Mouse (Mus musculus): ENCODE measurements around the gene Ttc34. TPM values are rescaled to one million over a fixed set of nuclear protein-coding genes. Genes with fewer than 3 reads are reported as not detected.

Gene Ttc34
- total RNA-seq, 1 experiment from 2014 or later, result 0.52 TPM

DNA sequence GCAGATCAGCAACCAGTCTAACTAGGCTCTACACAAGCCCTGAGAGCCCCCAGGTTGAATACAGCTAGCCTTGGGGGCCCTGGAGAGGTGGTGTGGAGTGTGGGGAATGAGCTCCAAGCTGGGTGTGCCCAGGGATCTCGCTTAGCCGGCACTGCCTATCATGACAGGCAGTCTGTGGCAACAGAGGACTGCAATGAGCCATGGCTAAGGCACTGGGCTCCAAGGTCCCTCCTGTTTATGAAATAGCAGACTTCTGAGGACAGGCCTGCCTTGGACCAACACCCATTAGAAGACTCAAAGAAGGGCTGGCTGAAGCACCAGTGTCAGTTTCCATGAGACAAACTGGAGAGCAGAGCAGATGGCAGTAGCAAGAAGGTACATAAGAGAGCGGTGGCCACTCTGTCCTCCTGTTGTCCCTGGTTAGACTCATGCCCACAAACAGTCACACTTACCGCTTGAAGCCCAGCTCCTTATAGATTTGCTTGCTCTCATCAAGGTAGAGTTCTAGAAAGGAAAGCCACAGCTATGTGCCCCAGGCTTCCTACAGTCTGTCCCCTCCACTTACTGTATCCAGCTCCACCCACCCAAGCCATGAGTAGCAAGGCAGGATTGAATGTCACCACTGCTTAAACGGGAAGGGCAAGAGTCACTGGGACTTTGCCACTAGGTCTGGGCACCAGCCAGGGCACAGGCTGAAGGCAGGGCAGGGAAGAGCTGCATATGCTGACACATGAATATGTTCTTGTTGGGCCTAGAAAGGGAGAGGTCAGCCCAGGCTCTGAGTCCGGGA, 60.6 kb downstream of the Ttc34 start:
- DNase-seq, result no peak

DNA sequence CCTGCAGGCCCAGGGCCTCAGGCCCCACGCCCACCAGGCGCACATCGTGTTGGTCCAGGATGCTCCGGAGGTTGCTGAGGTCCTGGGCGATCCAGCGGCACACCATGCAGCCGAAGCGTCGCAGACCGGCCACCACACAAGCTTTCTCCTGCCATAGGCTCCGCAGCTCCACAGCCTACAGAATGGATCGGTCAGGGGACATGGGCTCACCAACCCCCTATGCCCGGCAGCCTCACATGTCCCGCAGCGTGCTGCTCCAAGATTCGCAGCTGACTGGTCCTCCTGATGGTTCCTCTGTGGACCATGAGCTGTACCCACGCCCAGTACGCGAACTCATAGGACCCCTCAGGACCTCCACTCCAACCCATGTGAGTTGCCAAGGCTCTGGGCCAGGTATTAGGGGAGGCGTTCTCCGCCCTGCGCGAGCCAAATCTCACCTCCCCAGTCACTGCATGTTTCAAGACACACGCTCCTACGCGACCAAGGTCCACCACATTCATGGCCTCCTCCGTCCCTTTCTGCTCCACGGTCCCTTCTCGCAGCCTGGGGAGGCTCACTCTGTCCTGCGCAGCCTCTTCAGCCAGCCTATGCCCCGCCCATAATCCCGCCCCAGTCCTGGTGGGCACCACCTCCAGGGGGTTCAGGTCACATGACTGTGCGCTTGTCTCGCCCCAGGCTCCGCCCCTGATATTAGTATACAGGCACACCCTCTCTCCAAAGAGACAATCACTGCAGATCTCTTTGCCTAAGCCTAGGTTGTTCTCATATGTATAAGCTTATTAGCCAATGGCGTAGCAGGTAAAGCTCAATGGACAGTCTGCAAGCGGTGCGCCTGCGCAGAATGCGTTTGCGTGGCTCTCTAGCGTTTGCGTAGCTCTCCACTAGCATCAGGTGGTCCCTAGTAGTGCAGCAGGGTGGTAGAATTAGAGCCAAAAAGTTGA, 61.5 kb downstream of the Ttc34 start, which contains the start of gene Fam213b:
Fam213b (minus strand) TSS at position 630 of the 941 bp plus-strand sequence.
- DNase-seq, result peak; percentile 80

DNA sequence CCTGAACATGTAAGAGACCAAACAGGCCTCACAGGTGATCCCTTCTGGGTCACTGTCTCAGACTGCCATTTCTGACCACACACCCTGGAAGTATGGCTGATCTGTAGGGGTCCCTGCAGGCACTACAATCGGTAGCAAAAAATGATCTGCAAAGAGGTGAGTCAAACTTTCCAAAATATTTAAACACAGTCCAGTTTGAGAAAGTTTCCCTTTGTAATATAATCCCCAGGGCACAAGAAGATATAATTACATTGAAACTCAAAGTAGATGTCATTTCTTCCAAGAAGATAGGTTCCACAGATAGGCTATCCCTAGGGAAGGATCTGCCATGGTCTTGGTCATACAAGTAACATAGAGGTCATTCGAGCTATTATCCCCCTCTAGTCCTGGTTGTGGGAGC, 65.1 kb downstream of the Ttc34 start:
- no peak for DNase-seq

DNA sequence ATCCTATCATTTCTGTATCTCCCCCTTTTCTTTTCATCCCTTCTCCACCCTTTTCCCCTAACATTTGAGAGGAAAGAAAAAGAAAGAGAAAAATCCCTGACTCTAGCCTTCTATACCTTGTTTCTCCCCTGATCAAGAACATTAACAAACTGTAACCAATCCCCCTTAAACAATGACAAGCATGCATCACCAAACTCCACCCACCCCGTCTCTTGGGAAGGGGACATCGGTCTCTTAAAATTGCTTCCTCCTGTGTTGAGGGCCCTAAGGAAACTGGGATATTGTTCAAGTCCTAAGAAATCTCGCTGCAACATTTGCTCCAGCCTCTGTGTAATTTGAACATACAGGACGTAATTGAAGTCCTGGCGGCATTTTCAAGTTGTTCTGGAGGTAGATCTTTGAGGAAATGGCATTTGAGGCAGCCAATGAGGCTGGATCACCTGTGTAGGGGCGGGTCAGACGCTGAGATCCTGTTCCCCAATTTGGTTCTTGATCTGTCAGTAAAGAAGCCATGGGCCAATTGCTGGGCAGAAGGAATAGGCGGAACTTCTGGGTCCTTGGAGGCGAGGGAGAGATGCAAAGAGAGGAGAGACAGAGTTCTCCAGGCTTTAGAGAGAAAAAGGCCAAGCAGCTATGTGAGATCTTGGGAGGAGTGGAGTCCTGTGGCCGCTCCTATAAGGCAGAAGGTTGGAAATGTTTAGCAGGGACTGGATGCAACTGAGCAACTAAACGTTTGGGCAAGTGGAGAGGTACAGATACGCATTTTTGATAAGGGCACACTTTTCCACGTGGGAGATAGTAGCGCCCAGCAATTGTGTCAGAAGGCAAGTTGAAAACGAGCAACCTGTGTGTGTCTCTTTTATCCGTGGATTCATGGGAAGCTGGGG, 67.2 kb downstream of the Ttc34 start:
- DNase-seq, result peak; percentile 61

DNA sequence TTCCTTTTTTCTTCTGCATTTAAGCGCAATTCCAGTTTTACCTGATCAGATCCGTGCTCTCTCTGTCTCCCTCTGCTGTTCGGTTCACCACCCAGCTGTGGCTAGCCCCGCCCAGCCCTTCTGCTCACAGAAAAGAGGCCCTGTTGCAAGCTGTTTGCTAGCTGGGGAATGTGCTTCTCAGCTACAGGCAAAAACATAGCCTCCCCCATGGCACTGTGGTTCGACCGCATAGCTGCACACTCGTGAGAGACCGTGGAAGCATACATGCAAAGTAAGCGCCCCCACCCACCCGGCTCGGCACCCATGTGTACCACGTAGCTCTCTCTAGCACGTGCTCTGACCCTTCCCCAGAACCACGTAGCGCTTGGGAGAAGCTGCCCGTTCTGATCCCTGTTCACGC, 70.6 kb downstream of the Ttc34 start:
- DNase-seq, result peak; percentile 67

DNA sequence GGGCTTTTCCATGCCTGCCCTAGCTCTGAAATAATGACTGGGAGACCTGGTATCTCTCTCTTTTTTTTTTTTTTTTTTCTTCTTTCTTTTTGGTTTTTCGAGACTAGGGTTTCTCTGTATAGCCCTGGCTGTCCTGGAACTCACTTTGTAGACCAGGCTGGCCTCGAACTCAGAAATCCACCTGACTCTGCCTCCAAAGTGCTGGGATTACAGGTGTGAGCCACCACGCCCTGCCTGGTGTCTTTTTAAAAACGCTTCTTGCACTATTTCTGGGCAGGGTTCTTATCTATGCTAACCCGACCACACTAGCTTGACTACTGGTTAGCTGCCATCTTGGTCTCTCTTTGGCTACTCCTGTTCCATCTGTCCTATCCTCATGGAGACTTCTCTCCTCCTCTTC, 71.2 kb downstream of the Ttc34 start:
- no peak for DNase-seq

DNA sequence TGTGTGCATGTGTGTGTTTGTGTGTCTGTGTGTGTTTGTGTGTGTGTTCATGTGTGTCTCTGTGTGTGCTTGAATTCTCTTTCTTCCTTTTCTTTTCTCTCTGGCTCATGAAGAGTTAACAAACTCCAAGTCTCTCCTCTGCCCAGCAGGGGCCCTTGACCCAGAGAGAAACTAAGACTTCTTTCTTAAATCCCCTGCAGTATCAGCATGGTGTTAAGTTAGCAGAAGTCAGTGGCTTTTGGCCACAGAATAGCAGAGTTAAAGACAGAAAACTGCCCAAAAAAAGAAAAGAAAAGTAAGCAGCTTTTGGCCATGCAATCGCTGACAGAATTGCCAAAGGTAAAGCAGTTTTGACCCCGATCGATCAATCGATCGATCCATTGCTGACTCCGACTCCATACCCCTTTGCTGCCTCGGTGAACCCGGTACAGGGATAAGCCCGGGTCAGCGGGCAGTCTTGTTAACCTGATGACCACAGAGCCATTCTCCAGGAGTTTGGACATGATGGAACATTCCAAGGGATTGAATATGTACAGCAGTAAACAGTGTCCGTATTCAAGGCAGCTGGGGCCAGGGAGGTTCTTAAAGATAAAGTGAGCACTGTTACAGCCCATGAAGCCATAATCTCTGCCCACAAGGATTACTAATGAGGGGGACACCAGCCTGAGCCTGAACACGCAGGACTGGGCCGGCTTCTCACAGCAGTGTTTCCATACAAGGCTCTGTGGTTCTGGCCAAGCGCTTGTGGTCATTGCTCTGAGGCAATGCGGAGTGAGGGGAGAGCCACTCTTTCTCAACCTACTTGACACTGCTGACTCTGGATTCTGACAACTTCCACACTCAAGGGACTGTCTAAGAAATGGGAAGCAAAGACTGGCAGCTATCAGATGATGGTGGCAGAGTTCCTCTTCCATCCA, 73.6 kb downstream of the Ttc34 start:
- DNase-seq, result no peak

DNA sequence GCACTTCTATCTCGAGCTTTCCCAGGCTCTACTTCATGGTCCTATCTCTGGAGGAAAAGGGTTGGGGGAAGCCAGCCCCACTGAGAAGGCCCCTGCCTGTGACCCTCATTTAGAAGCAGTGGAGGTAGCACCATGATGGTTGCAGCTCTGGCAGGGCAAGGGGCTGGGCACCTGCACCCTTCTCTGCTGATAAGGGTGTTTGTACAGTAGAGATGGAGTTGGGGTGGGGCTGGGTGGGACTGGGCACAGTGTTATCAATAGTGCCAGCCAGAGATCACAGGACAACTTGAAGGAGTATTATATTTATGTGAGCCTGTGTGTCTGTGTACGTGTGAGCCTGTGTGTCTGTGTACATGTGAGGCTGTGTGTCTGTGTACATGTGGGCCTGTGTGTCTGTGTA, 74.4 kb downstream of the Ttc34 start:
- DNase-seq, result no peak

DNA sequence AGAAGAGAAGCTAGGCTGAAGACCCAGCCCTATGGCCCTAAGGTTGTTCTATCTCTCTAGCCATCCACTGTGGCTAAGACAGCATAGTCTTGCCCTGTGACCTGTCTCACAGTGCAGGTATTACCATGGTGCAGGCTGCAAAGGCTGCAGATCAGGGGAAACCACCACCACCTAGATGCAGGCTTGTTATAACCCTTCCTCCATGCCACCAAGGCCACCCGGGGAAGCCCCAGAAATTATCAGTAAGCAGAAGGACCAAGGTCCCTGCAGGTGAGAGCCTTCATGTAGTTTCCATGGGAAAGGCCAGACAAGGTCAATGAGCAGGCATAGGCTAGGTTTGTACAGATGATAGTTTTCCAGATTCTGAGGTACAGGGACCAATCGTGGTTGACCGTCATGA, 76.6 kb downstream of the Ttc34 start:
- DNase-seq, result no peak

DNA sequence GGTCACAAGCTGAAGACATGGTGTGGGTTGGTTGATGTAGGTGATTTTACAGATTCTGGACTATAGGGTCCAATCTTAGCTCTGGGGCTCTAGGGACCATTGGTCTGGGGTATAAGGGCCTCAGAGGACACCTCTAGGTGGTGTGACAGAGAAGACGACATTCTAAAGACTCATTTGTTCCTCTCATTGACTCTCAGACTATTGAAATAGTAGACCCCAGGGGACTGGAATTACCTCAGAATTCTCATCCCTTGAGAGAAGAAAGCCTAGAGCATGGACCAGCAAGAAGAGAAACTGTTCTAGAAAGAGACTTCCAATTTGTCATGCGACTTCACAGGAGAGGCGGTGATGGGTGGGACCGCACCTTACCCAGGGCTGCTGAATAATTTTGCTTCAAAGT, 77.0 kb downstream of the Ttc34 start:
- no peak for DNase-seq

DNA sequence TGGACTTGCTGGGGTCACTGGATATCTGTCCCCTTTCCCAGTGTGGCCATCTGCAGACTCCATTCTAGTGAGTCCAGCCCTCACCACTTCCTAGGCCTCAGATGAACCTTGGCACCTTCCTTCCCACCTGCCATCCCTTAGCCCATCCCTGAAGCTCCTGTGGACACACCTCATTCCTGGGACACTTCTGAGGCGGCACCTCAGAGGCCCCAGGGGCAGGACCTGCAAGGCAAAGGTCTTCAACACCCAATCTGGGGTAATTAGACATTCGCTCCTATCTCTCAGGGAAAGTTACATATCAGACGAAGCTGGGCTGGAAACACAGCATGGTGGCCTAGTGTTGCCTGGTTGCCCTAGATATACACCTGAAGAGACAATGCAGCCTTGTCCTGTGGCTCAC, 77.4 kb downstream of the Ttc34 start:
- no peak for DNase-seq

DNA sequence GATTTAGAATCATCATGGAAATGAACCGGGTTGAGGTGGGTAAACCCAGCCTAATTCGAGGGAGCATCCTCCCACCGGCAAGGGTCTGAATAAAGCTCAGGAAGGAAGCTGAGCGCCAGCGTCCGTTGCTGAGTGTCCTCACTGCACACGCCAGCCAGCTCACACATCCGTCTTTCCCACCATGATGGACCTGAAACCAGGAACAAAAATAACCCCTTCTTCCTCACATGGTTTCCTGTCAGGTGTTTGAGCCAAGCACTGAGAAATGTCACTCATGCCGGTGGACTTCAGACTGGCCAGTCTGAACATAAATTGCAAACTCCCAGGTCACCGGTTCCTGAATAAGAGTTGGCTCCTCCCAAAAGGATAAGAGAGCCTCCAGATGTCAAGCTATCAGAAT, 78.0 kb downstream of the Ttc34 start:
- DNase-seq, result no peak

DNA sequence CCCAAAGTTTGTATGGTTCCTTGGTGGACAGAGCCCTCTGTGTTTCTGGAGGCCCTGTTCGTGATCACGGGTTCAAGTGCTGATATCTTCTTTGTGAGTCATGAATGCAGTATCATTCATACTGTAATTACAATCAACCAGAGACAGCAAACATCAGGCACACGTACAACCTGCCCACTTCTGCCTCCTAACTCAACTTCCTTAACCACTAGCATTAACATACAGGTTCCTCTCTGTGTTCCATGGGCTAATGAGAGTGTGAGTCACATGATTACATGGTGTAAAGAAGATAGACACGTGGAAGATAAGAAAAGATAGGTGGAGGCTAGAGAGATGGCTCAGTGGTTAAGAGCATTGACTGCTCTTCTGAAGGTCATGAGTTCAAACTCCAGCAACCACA, 79.4 kb downstream of the Ttc34 start:
- no peak for DNase-seq

Other genes with a start within 250 kb of the Ttc34 start
- gene Prdm16, start 200.6 kb upstream of the Ttc34 start, total RNA-seq (2021), result 3.9 and 6.5 TPM in 2 replicates
- gene Actrt2, start 169.6 kb upstream of the Ttc34 start, total RNA-seq (2021), result not detected in 2 replicates
- gene Mmel1, start 32.1 kb downstream of the Ttc34 start, total RNA-seq (2021), result 5.6 and 6.2 TPM in 2 replicates
- gene Fam213b, start 61.7 kb downstream of the Ttc34 start, total RNA-seq (2021), result 126 and 172 TPM in 2 replicates
- 2.1 and 5.9 TPM in 2 replicates for gene Tnfrsf14, start 91.1 kb downstream of the Ttc34 start, total RNA-seq (2021)
- gene Hes5, start 123.5 kb downstream of the Ttc34 start, total RNA-seq (2021), result not detected in 2 replicates
- gene Pank4, start 126.7 kb downstream of the Ttc34 start, total RNA-seq (2021), result 33.6 and 33.8 TPM in 2 replicates
- 0.71 and 1.0 TPM in 2 replicates for gene Plch2, start 219.3 kb downstream of the Ttc34 start, total RNA-seq (2021)
- gene Pex10, start 229.6 kb downstream of the Ttc34 start, total RNA-seq (2021), result 25.1 and 28.6 TPM in 2 replicates
- gene Rer1, start 248.9 kb downstream of the Ttc34 start, total RNA-seq (2021), result 107 and 115 TPM in 2 replicates
- 9.9 and 10.7 TPM in 2 replicates for gene Morn1, start 249.1 kb downstream of the Ttc34 start, total RNA-seq (2021)

Measured in adrenal gland, postnatal 25 days (tissue).